Mouse (Mus musculus) hindbrain, embryonic 15.5 days (tissue): Measurements from ENCODE around the gene Kcnj2. TPM values are rescaled to one million over a fixed set of nuclear protein-coding genes. Genes with fewer than 3 reads are reported as not detected.

Experiments
- ATAC-seq: fragments of 200-750 bp; cut with Nextera tagmentation; 2 replicates; pipeline ENCODE4 v1.8.0; 2017; ENCODE audit warnings: low read depth, moderate number of reproducible peaks, moderate TSS enrichment; ENCODE audit not compliant: low FRiP score
- H3K27ac ChIP-seq: fragments of 300-500 bp; sonication (generic); replicated peaks from 2 replicates; pipeline ENCODE4 v1.5.1; 2015; ENCODE audit warnings: mild to moderate bottlenecking, inconsistent platforms
- H3K27me3 ChIP-seq: fragments of 300-500 bp; sonication (generic); 2 replicates; pipeline ENCODE4 v1.6.1; 2015; ENCODE audit warnings: control low read depth, inconsistent platforms
- H3K36me3 ChIP-seq: fragments of 300-500 bp; sonication (generic); 2 replicates; pipeline ENCODE4 v1.6.1; 2015; ENCODE audit warnings: control low read depth, inconsistent platforms
- H3K4me1 ChIP-seq: fragments of 300-500 bp; sonication (generic); replicated peaks from 2 replicates; pipeline ENCODE4 v1.6.1; 2015; ENCODE audit warnings: control low read depth, inconsistent platforms
- H3K4me2 ChIP-seq: fragments of 300-500 bp; sonication (generic); 2 replicates; pipeline ENCODE4 v1.6.1; 2015; ENCODE audit warnings: moderate library complexity, mild to moderate bottlenecking, inconsistent platforms
- H3K4me3 ChIP-seq: fragments of 300-500 bp; sonication (generic); 2 replicates; pipeline ENCODE4 v1.5.1; 2015; ENCODE audit warnings: mild to moderate bottlenecking, inconsistent platforms
- H3K9ac ChIP-seq: fragments of 300-500 bp; sonication (generic); 2 replicates; pipeline ENCODE4 v1.6.1; 2015; ENCODE audit warnings: inconsistent platforms
- H3K9me3 ChIP-seq: fragments of 300-500 bp; sonication (generic); 2 replicates; pipeline ENCODE4 v1.6.1; 2016; ENCODE audit warnings: control low read depth, inconsistent platforms
- WGBS: fragments of 180-500 bp; shearing (Covaris S2); methylation state at CpG from one replicate; pipeline ENCODE4 v1.1.7; 2015; 5-methylcytosine and 5-hydroxymethylcytosine counted together
- polyA plus RNA-seq: library from polyadenylated mRNA; unstranded; fragments of >200 nt; fragmentation: Nextera tagmentation; extraction: Ambion mirVana; gene quantifications from 2 replicates; pipeline ENCODE4 v1.2.1, GENCODE M21; 2015

Gene Kcnj2
- polyA plus RNA-seq, 1 experiment from 2014 or later = 1.3 TPM

DNA sequence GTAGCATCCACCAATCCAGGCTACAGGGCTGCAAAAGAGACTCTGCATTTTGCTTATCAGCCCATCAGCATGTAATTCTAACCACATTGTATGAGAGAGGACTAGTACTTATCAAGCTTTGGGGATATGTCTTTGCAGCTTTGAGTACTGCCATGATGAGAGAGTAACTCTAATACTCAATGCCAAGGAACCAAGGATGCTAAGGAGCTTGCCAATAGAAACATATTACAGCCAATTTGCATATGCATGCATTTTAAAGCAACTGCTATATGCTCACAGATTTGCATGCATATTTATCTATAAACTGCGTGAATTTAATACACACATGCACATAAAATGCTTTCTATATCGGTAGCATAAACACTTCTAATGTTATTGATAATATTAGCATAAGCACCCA, 34.2 kb downstream of the Kcnj2 start:
- Histone ChIP-seq H3K36me3 (no peaks in the 10 kb centered on the region), H3K27me3 (no peaks in the 10 kb centered on the region), H3K4me1 (no peaks in the 10 kb centered on the region), H3K4me3 (no peak overlapping the region), H3K27ac (no peak overlapping the region), H3K9me3 (no peaks in the 10 kb centered on the region), H3K4me2 (no peak overlapping the region), H3K9ac (no peak overlapping the region)
- 87% methylated on average over 2 of the region's 2 CpGs for WGBS
- no peak for ATAC-seq

DNA sequence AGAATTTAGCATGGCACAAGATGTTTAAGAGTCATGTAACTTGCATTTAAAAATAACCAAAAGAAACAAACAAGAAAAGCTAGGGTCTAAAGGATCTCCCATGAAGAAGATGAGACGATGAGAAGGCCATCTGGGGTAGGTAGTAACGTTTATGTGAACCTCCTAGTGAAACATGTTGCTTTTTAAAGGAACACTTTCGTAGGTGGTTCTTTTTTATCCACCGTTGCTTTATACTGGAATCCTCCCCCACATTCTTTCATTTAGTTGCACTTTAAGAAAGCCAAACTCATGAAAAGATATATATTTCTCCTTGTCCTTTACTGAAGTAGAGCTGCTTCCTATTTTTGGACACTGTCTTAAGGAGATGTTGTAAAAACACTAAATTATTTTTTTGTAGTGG, 34.7 kb downstream of the Kcnj2 start:
- no peaks in the 10 kb centered on the region for H3K9me3 ChIP-seq
- WGBS = 92% methylated on average over 4 of the region's 4 CpGs
- no peak for ATAC-seq
- no peak overlapping the region for H3K4me3 ChIP-seq
- H3K36me3 ChIP-seq = no peaks in the 10 kb centered on the region
- no peak overlapping the region for H3K9ac ChIP-seq
- no peak overlapping the region for H3K4me2 ChIP-seq
- H3K27me3 ChIP-seq = no peaks in the 10 kb centered on the region
- no peaks in the 10 kb centered on the region for H3K4me1 ChIP-seq
- H3K27ac ChIP-seq = no peak overlapping the region

DNA sequence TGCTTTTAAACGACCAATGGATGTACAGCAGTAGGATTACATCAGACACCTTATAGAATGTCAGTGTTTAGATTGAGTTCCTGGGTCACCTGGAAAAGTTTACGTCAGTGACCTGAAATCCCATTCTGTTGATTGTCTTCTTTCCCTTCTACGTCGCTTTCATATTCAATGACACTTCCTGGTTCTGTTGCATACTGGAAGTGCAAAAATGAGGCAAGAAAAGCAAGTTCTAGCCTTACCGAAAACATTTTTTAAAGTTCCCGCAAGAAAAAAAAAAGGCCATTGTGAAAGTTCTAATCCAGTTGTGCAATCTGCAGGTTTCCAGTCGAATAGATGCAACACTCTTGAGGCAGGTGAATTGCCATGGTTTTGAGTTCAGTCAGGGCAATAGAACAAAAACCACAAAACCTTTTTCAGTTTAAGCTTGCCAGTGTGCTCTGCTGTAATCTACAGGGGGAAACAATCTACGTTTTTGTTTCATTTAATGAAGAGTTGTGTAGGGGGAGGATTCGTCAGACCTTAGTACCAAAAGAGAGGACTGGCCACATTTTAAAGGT, 35.7 kb downstream of the Kcnj2 start:
- Histone ChIP-seq H3K9ac (no peak overlapping the region), H3K9me3 (no peaks in the 10 kb centered on the region), H3K4me1 (no peaks in the 10 kb centered on the region), H3K27me3 (no peaks in the 10 kb centered on the region), H3K4me3 (no peak overlapping the region), H3K36me3 (no peaks in the 10 kb centered on the region), H3K4me2 (no peak overlapping the region), H3K27ac (no peak overlapping the region)
- WGBS = 87% methylated on average over 9 of the region's 9 CpGs
- no peak for ATAC-seq

DNA sequence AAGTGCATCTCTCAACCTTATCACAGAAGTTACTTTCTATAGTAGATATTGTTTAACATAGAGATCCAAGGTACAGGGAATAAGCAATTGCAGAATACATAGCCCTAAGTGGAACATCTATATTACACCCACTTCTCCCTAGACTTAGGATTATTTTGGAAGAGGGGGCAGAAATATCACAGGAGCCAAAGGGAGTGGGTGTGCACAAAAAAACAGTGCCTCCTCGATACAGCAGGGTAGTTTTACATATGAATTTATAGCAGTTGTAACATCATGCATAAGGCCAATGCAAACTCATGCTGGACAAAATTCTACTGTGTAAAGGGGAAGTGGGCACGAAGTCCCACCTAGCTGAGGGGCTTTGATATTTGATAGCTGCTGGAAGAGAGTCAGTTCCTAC, 38.5 kb downstream of the Kcnj2 start:
- 79% methylated on average over 2 of the region's 2 CpGs for WGBS
- no peaks in the 10 kb centered on the region for H3K27me3 ChIP-seq
- no peaks in the 10 kb centered on the region for H3K4me1 ChIP-seq
- H3K9me3 ChIP-seq = no peaks in the 10 kb centered on the region
- H3K4me2 ChIP-seq = no peak overlapping the region
- H3K36me3 ChIP-seq = no peaks in the 10 kb centered on the region
- no peak overlapping the region for H3K27ac ChIP-seq
- no peak overlapping the region for H3K9ac ChIP-seq
- no peak overlapping the region for H3K4me3 ChIP-seq
- no peak for ATAC-seq

DNA sequence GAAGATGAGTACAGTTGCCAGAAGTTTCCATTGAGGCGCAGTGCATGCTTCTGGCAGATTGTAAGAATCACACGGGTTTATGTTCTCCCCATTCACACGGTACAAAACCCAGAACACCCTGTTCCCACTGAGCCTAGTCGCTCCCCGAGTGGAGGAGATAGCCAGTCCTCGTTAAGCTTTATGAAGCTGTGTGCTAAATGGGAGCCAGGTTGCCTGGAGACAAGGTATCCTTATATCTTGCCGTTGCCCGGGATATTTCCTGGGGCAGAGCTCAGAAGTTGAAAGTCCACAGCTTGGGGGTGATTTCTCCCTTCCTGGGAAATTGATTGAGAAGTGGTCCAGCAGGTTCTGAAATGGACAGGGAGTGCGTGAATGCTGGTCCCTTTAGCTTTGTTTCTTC, 42.2 kb downstream of the Kcnj2 start:
- H3K9ac ChIP-seq = no peak overlapping the region
- ATAC-seq = no peak
- H3K4me1 ChIP-seq = no peaks in the 10 kb centered on the region
- no peaks in the 10 kb centered on the region for H3K36me3 ChIP-seq
- H3K4me2 ChIP-seq = no peak overlapping the region
- H3K27me3 ChIP-seq = no peaks in the 10 kb centered on the region
- no peak overlapping the region for H3K27ac ChIP-seq
- WGBS = 63% methylated on average over 9 of the region's 9 CpGs
- no peak overlapping the region for H3K4me3 ChIP-seq
- H3K9me3 ChIP-seq = no peaks in the 10 kb centered on the region

DNA sequence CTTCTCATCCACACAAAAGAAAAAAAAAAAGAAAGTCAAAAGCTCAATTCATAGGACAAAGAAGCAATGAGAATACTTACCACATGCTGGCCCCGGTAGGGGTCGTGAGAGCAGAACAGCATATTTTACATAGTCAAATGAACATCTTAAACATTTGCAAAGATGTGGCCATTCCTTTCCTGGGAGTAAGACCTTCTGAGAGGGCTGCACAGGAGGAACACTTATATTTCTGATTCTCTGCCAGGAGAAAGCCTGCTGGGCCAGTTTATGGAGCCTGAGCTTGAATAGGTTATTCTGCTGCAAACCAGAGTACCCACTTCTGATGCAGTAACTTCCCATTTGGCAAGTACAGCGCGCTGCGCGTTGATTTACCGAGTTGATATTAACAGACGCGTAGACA, 55.5 kb downstream of the Kcnj2 start:
- Histone ChIP-seq H3K27ac (no peak overlapping the region), H3K4me2 (no peak overlapping the region), H3K9me3 (no peaks in the 10 kb centered on the region), H3K36me3 (no peaks in the 10 kb centered on the region), H3K4me1 (peaks cover 5% of the 10 kb centered on the region; the same call in 1 of the 2 replicates), H3K4me3 (no peak overlapping the region), H3K27me3 (no peaks in the 10 kb centered on the region), H3K9ac (no peak overlapping the region)
- no peak for ATAC-seq
- 45% methylated on average over 9 of the region's 9 CpGs for WGBS

DNA sequence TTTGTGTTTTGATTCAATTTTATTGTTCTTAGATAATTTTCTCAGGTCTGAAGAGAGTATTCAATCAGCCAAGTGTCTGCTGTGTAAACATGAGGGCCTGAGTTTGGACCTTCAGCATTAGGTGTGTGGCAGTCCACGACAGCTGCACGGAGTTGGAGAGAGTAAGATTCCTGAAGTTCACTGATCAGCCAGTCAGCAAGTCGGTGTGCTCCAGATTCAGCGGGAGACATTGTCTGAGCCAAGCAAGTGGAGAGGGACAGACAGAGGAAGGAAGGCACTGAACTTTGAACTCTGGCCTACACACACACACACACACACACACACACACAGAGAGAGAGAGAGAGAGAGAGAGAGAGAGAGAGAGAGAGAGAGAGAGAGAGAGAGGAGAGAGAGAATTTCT, 57.4 kb downstream of the Kcnj2 start:
- Histone ChIP-seq H3K27me3 (no peaks in the 10 kb centered on the region), H3K9ac (no peak overlapping the region), H3K36me3 (no peaks in the 10 kb centered on the region), H3K4me1 (peaks cover 5% of the 10 kb centered on the region; the same call in 1 of the 2 replicates), H3K4me2 (no peak overlapping the region), H3K27ac (no peak overlapping the region), H3K9me3 (no peaks in the 10 kb centered on the region), H3K4me3 (no peak overlapping the region)
- ATAC-seq = no peak
- WGBS = 44% methylated on average over 4 of the region's 4 CpGs

DNA sequence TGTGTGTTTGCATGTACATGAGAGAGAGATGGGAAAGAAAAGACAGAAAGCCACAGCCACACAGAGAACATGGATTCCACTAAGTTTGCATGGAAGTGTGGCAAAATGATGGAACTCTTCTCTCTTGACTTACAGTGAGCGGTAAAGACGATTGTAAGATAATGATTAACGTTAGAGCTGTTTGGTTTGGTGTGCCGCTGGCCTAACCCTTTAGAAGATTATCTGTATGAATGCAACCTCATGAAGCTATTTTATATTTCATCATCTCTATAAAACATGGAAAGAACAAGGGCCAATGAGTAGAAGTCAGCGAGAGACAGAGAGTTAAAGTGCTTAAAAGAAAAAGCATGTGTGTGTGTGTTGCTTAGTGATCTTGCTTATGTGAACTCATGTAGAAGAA, 60.0 kb downstream of the Kcnj2 start:
- Histone ChIP-seq H3K9ac (no peak overlapping the region), H3K9me3 (no peaks in the 10 kb centered on the region), H3K4me2 (no peak overlapping the region), H3K27ac (no peak overlapping the region), H3K36me3 (no peaks in the 10 kb centered on the region), H3K4me1 (peaks cover 5% of the 10 kb centered on the region; the same call in 1 of the 2 replicates), H3K27me3 (no peaks in the 10 kb centered on the region), H3K4me3 (no peak overlapping the region)
- 95% methylated on average over 5 of the region's 5 CpGs for WGBS
- ATAC-seq = no peak

Other genes with a start within 250 kb of the Kcnj2 start
- 1.8 and 3.1 TPM in 2 replicates for gene Kcnj16, start 98.1 kb upstream of the Kcnj2 start, polyA plus RNA-seq